Mouse (Mus musculus) midbrain, embryonic 12.5 days (tissue): ENCODE results near the gene Crygs. TPM values are rescaled to one million over a fixed set of nuclear protein-coding genes. Genes with fewer than 3 reads are reported as not detected.

ENCODE experiments used
- ATAC-seq: fragments of 200-750 bp; cut with Nextera tagmentation; 2 replicates; pipeline ENCODE4 v1.8.0; 2017; ENCODE audit warnings: low read depth, moderate TSS enrichment, moderate library complexity; ENCODE audit not compliant: low FRiP score
- H3K27ac ChIP-seq: fragments of 300-500 bp; sonication (generic); replicated peaks from 2 replicates; pipeline ENCODE4 v1.5.1; 2016; ENCODE audit warnings: mild to moderate bottlenecking
- H3K27me3 ChIP-seq: fragments of 300-500 bp; sonication (generic); 2 replicates; pipeline ENCODE4 v1.6.1; 2016; ENCODE audit warnings: mild to moderate bottlenecking
- H3K36me3 ChIP-seq: fragments of 300-500 bp; sonication (generic); 2 replicates; pipeline ENCODE4 v1.6.1; 2016
- H3K4me1 ChIP-seq: fragments of 300-500 bp; sonication (generic); 2 replicates; pipeline ENCODE4 v1.6.1; 2016
- H3K4me2 ChIP-seq: fragments of 300-500 bp; sonication (generic); replicated peaks from 2 replicates; pipeline ENCODE4 v1.6.1; 2016; ENCODE audit warnings: mild to moderate bottlenecking, moderate library complexity
- H3K4me3 ChIP-seq: fragments of 300-500 bp; sonication (generic); 2 replicates; pipeline ENCODE4 v1.5.1; 2016; ENCODE audit warnings: mild to moderate bottlenecking
- H3K9ac ChIP-seq: fragments of 300-500 bp; sonication (generic); replicated peaks from 2 replicates; pipeline ENCODE4 v1.6.1; 2016; ENCODE audit warnings: mild to moderate bottlenecking, moderate library complexity
- H3K9me3 ChIP-seq: fragments of 300-500 bp; sonication (generic); 2 replicates; pipeline ENCODE4 v1.6.1; 2016; ENCODE audit warnings: mild to moderate bottlenecking
- WGBS: fragments of 180-500 bp; shearing (Covaris S2); methylation state at CpG from one replicate; pipeline ENCODE4 v1.1.7; 2016; 5-methylcytosine and 5-hydroxymethylcytosine counted together
- polyA plus RNA-seq: library from polyadenylated mRNA; unstranded; fragments of >200 nt; fragmentation: Nextera tagmentation; extraction: Ambion mirVana; gene quantifications from 2 replicates; pipeline ENCODE4 v1.2.1, GENCODE M21; 2016

The Crygs gene
- polyA plus RNA-seq, 1 experiment from 2014 or later = not detected

DNA sequence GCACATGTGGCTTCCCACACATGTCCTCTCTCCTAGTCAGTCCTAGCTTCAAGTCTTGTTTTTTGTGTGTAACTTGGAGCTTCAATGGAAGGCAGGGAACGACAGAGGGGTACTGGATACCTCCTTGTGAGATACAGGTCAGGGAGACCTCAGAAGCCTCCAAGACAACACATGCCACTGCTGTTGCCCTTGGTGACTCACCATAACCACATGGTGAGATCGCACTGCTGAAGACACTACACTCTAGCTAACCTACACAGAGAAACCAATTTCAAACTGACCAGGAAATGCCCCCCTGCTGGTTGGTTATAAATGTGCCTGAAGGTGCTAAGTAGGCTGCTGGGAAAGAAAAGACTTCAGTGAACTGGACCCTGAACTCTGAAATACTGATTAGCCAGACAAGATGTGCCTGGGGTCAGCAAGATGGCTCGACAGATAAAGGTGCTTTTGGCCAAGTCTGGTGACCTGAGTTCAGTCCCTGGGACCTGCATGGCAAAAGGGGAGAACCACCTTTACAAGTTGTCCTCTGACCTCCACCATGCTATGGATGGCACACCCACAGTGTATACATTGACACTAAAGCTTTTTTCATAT is 21.7 kb upstream of the Crygs start:
- Histone ChIP-seq H3K9ac (no peak overlapping the region), H3K4me1 (no peaks in the 10 kb centered on the region), H3K4me3 (no peak overlapping the region), H3K27me3 (no peaks in the 10 kb centered on the region), H3K27ac (no peak overlapping the region), H3K36me3 (peaks cover 15% of the 10 kb centered on the region), H3K9me3 (no peaks in the 10 kb centered on the region), H3K4me2 (no peak overlapping the region)
- 92% methylated on average over 3 of the region's 3 CpGs for WGBS
- ATAC-seq = no peak

- no peak for ATAC-seq
- 60% methylated on average over 8 of the region's 8 CpGs for WGBS
- H3K9me3 ChIP-seq = no peaks in the 10 kb centered on the region
Observed at GRCm38 (mm10) chr16:22820731-22821130, 9.4 kb upstream of the Crygs start.

DNA sequence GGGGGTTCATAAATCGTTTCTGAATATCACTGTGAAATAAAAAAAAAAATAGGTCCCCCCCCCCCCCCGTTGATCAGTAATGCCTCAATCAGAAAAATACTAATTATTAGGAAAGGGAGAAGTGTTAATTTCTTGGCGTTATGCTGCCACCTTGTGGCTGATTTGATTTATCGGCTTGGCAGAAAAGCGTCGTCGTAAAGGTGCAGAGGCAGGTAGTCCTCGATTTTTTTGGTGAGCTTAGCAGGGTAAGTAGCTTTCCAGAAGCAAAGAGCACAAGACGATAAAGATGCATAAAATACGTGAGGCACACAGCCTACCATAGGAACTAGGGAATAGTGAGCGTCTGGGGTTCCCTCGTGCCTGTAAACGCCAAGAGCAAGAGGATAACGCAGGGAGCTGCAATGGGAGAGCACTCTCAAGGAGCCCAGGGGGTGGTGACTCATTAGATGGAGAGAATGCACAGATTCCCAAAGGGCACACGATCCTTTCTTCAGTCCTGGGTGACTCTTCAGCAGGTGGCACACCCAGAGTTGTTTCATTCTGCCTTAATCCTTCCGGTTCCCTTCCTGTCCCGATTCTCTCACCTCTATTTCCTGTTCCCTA is 3.8 kb downstream of the Crygs start:
- H3K27me3 ChIP-seq = peaks cover 60% of the 10 kb centered on the region
- peak overlapping the region; percentile 37 for H3K4me2 ChIP-seq
- 13% methylated on average over 17 of the region's 17 CpGs for WGBS

More at GRCm38 (mm10) chr16:22820731-22821130, 9.4 kb upstream of the Crygs start:
- H3K9ac ChIP-seq = no peak overlapping the region
- H3K27me3 ChIP-seq = no peaks in the 10 kb centered on the region
- H3K4me3 ChIP-seq = no peak overlapping the region
- H3K27ac ChIP-seq = no peak overlapping the region
- H3K4me1 ChIP-seq = no peaks in the 10 kb centered on the region
- no peak overlapping the region for H3K4me2 ChIP-seq
- peaks cover 17% of the 10 kb centered on the region for H3K36me3 ChIP-seq

DNA sequence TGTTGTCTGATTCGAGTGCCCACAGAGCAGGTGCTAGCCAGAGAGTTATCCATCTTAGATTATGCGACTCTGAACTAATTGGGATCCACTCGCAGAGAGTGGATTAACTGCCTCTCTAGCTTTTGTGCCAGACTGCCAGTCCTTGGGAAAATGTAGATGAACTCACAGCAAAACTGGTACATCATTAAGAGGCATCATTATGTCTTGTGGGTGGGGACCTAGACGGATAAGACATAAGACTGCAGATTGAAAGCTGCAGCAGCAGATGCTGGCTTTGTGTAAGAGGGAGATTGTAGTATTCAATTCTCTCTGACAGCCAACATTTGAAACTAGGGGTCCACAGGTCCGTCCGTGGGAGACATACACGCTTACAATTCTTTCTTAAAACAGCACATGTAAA is 8.6 kb downstream of the Crygs start:
- no peak overlapping the region for H3K9ac ChIP-seq
- no peak overlapping the region for H3K4me2 ChIP-seq
- no peaks in the 10 kb centered on the region for H3K36me3 ChIP-seq
- 73% methylated on average over 7 of the region's 7 CpGs for WGBS
- ATAC-seq = no peak
- peaks cover 23% of the 10 kb centered on the region for H3K4me1 ChIP-seq
- H3K27me3 ChIP-seq = peaks cover 76% of the 10 kb centered on the region
- no peak overlapping the region for H3K27ac ChIP-seq
- no peak overlapping the region for H3K4me3 ChIP-seq
- no peaks in the 10 kb centered on the region for H3K9me3 ChIP-seq

More for the DNA sequence above, 3.8 kb downstream of the Crygs start:
- no peak for ATAC-seq
- no peaks in the 10 kb centered on the region for H3K9me3 ChIP-seq
- no peaks in the 10 kb centered on the region for H3K36me3 ChIP-seq
- H3K9ac ChIP-seq = no peak overlapping the region
- H3K4me1 ChIP-seq = peaks cover 5% of the 10 kb centered on the region; the same call in 1 of the 2 replicates
- no peak overlapping the region for H3K27ac ChIP-seq
- no peak overlapping the region for H3K4me3 ChIP-seq

- peak overlapping the region; percentile 6 for H3K4me2 ChIP-seq
- H3K9ac ChIP-seq = no peak overlapping the region
- WGBS = 8% methylated on average over 5 of the region's 5 CpGs
- H3K27me3 ChIP-seq = peaks cover 83% of the 10 kb centered on the region
- H3K9me3 ChIP-seq = no peaks in the 10 kb centered on the region
- no peak overlapping the region for H3K27ac ChIP-seq
- H3K36me3 ChIP-seq = no peaks in the 10 kb centered on the region
- H3K4me3 ChIP-seq = no peak overlapping the region
- peaks cover 23% of the 10 kb centered on the region for H3K4me1 ChIP-seq
- peak; percentile 16; the same call in 1 of the 2 replicates for ATAC-seq
Observed at GRCm38 (mm10) chr16:22800849-22801109, 10.6 kb downstream of the Crygs start.

DNA sequence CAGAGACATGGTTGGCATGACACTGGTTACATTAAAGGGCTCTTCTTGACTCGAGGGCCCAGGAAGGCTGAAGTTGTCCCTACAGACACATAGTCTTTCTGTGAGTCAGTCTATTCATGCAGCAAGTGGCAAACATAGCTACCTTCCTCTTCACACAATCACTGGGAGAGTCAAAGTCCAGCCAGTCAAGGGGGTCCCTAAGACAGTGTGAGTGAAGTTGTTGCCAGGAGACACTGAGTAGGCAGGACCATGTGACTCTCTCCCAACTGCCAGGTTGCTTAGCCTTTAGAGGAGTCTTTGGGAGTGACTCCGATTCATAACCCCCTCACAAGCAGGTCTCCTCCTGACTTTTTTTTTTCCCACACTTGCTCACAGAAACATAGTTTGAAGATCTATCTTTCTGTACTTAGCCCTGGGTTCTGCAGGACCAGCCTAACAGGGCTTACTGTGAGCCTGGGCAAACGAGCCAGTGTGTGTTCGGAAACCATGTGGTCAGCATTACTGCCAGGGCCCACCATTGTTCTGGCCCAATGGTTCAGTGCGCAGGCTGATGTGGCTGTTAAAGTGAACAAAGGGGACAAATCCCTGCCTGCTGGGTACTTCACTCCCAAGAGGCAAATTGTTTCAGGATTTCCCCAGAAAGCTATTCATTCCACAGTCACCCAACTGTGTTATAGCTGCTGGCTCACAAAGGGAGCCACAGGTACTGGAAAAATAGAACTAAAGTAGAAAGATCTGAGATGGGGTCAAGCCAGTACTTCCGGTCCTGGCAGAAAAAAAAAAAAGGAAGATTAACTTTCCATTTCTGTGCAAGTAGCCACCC is 11.1 kb downstream of the Crygs start:
- Histone ChIP-seq H3K9ac (no peak overlapping the region), H3K4me3 (no peak overlapping the region), H3K36me3 (no peaks in the 10 kb centered on the region), H3K27ac (no peak overlapping the region), H3K4me1 (peaks cover 23% of the 10 kb centered on the region), H3K9me3 (no peaks in the 10 kb centered on the region), H3K4me2 (peak overlapping the region; percentile 6), H3K27me3 (peaks cover 83% of the 10 kb centered on the region)
- WGBS = 11% methylated on average over 6 of the region's 6 CpGs
- peak; percentile 80 for ATAC-seq

- WGBS = 79% methylated on average over 3 of the region's 3 CpGs
- H3K27ac ChIP-seq = no peak overlapping the region
- H3K4me3 ChIP-seq = no peak overlapping the region
- H3K9ac ChIP-seq = no peak overlapping the region
- ATAC-seq = no peak
- peaks cover 23% of the 10 kb centered on the region for H3K4me1 ChIP-seq
- no peaks in the 10 kb centered on the region for H3K36me3 ChIP-seq
- no peaks in the 10 kb centered on the region for H3K9me3 ChIP-seq
- no peak overlapping the region for H3K4me2 ChIP-seq
- H3K27me3 ChIP-seq = peaks cover 81% of the 10 kb centered on the region
Observed at GRCm38 (mm10) chr16:22798520-22798919, 12.9 kb downstream of the Crygs start.

DNA sequence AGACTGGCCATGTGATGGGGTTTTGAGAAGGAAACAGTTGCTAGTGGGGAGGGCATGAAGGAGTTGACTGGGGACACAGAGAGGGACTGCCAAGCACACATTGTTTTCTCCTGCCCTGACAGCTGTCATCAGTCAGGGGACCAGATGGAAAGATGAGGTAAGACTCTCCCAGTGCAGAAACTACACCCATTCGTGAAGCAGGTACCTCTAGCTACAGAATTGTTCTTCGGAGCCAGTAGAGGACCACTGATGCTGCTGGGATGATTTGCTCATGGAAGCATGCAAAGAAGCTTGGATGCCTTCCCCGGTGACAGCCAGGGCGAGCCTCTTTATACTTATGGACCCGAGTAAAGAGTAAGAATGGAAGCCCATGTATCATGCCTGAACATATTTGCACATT is 13.9 kb downstream of the Crygs start:
- no peak overlapping the region for H3K4me3 ChIP-seq
- H3K9ac ChIP-seq = no peak overlapping the region
- no peaks in the 10 kb centered on the region for H3K9me3 ChIP-seq
- H3K4me1 ChIP-seq = peaks cover 18% of the 10 kb centered on the region
- H3K4me2 ChIP-seq = no peak overlapping the region
- WGBS = 87% methylated on average over 5 of the region's 5 CpGs
- H3K27ac ChIP-seq = no peak overlapping the region
- no peaks in the 10 kb centered on the region for H3K36me3 ChIP-seq
- H3K27me3 ChIP-seq = peaks cover 77% of the 10 kb centered on the region
- no peak for ATAC-seq

- Histone ChIP-seq H3K36me3 (no peaks in the 10 kb centered on the region), H3K9ac (no peak overlapping the region), H3K4me2 (no peak overlapping the region), H3K27ac (no peak overlapping the region), H3K27me3 (peaks cover 83% of the 10 kb centered on the region), H3K4me3 (no peak overlapping the region), H3K4me1 (peaks cover 10% of the 10 kb centered on the region), H3K9me3 (no peaks in the 10 kb centered on the region)
- WGBS = 56% methylated on average over 3 of the region's 3 CpGs
- no peak for ATAC-seq
Observed at GRCm38 (mm10) chr16:22795497-22795896, 15.9 kb downstream of the Crygs start.

DNA sequence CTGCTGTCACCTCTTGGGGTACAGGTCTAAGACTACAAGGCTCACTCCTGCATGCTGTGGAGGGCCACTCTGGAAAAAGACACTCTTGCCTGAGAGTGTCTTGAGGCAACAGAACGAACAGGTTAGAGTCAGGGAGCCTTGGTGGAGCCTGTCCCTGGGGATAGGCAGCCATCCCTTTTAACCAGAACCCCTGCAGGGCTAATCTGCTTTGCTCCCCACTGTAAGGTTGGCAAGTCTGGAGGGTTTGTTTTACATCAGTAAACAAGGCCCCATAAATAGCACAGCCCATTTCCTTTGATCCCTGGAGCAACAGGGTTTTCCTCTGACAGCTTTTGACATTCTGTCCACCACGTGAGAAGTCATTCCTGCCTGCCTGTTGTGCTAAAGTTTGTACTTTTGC is 20.1 kb downstream of the Crygs start:
- 0 out of 2 replicates have a peak, but pooled peaks cover 6% of the 10 kb centered on the region for H3K4me1 ChIP-seq
- no peak overlapping the region for H3K4me2 ChIP-seq
- no peak for ATAC-seq
- peaks cover 53% of the 10 kb centered on the region for H3K27me3 ChIP-seq
- 5% methylated on average over 2 of the region's 2 CpGs for WGBS
- H3K4me3 ChIP-seq = no peak overlapping the region
- H3K9ac ChIP-seq = no peak overlapping the region
- no peaks in the 10 kb centered on the region for H3K9me3 ChIP-seq
- no peak overlapping the region for H3K27ac ChIP-seq
- no peaks in the 10 kb centered on the region for H3K36me3 ChIP-seq

DNA sequence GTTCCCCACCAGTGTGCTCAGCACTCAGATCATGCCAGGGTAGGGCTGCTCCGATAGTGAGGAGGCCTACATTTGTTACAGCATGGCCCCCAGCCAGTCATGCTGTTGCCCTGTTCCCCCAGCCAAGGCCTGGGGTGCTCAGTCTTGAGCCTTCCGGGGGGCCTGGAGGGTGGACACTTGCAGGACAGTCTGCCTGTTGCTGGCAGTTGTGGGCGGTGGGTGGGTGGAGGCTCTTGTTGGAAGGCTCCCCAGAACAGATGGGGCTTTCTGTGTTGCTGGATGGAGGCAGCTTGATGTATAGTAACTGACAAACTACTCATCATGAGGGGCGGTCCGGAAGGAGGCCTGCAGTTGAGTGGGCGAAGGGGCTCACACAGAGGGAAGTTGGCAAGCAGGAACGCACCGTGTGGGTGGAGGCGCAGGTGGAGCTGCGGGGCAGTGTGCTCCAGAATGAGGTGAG is 21.4 kb downstream of the Crygs start:
- Histone ChIP-seq H3K9me3 (no peaks in the 10 kb centered on the region), H3K9ac (no peak overlapping the region), H3K4me3 (no peak overlapping the region), H3K36me3 (no peaks in the 10 kb centered on the region), H3K4me2 (no peak overlapping the region), H3K27ac (no peak overlapping the region), H3K27me3 (peaks cover 40% of the 10 kb centered on the region), H3K4me1 (0 out of 2 replicates have a peak, but pooled peaks cover 6% of the 10 kb centered on the region)
- no peak for ATAC-seq
- WGBS = 73% methylated on average over 10 of the region's 10 CpGs

- WGBS = 80% methylated on average over 5 of the region's 5 CpGs
Observed at GRCm38 (mm10) chr16:22782686-22783085, 28.7 kb downstream of the Crygs start.

More at GRCm38 (mm10) chr16:22782686-22783085, 28.7 kb downstream of the Crygs start:
- Histone ChIP-seq H3K9me3 (0 out of 2 replicates have a peak, but pooled peaks cover 5% of the 10 kb centered on the region), H3K36me3 (no peaks in the 10 kb centered on the region), H3K4me3 (no peak overlapping the region), H3K9ac (no peak overlapping the region), H3K27me3 (no peaks in the 10 kb centered on the region), H3K27ac (no peak overlapping the region), H3K4me1 (no peaks in the 10 kb centered on the region), H3K4me2 (no peak overlapping the region)
- ATAC-seq = no peak
